Comparison of ENCODE assay signal across 16 mouse cellular contexts in genomic region chr16:35911449-35911848, GRCm38 (mm10).
"Had no signal": no experiment of that assay in that cellular context is flagged by ENCODE, and none has a peak within 500 bp of the region (broad histone marks: within the 10 kb centered on the region; RNA-seq: fewer than 3 reads in every experiment).

No protein-coding gene starts in this region.

- H3K9ac ChIP-seq: liver, embryonic 13.5 days had no signal

- H3K4me2 ChIP-seq: liver, embryonic 13.5 days; midbrain, embryonic 11.5 days had no signal

- H3K9me3 ChIP-seq: liver, embryonic 13.5 days had no signal

- H3K36me3 ChIP-seq: liver, embryonic 13.5 days had no signal

- H3K27me3 ChIP-seq: liver, embryonic 13.5 days had no signal

- DNase-seq: kidney, postnatal 25 days; layer of hippocampus, adult 9-11 months; layer of hippocampus, postnatal 36 days; liver, embryonic 13.5 days; lung, adult 2 months; lung, postnatal 14 days; lung, postnatal 4 days; thymus, adult 2 months; thymus, postnatal 14 days; thymus, postnatal 4 days had no signal

- H3K4me3 ChIP-seq: layer of hippocampus, adult 2 months; left cerebral cortex, adult 2 months; liver, embryonic 13.5 days had no signal

- H3K27ac ChIP-seq: kidney, postnatal 0 days; layer of hippocampus, adult 2 months; left cerebral cortex, adult 2 months; liver, embryonic 13.5 days; stomach, postnatal 0 days had no signal

- ATAC-seq: midbrain, embryonic 16.5 days had no signal
